Mouse (Mus musculus) Patski (cell line): ENCODE measurements at regions not wholly inside any gene's neighbourhood (a gene's known extent, or its start where the extent isn't known, plus 50 kb on each side); places are given as distances from the start of the nearest gene placed in this dataset.
"Not testable (repeated sequence)": the region's sequence is repeated elsewhere in the genome, so short reads cannot be mapped to it uniquely, and the experiment has no call there.

Source experiments
- ATAC-seq: fragments of 100-300 bp; one replicate; pipeline ENCODE4 v1.8.0; 2021
- CTCF ChIA-PET: fragments of 350-600 bp; sonication (Branson Sonifier 250); formaldehyde crosslinking; loops from one replicate; lab custom pipeline; 2022; ENCODE audit warnings: inconsistent platforms; lab: Charles Lee
- POLR2A ChIA-PET: fragments of 350-600 bp; sonication (Branson Sonifier 250); formaldehyde crosslinking; loops from one replicate; lab custom pipeline; 2022; ENCODE audit warnings: antibody characterized with exemption, inconsistent platforms; lab: Charles Lee
- DNase-seq: peaks from one replicate; pipeline ENCODE4 v3.0.0-alpha.2; 2011; ENCODE audit warnings: low read depth, low spot score
- H3K27me3 ChIP-seq: fragments of 371-371 bp; one replicate; pipeline ENCODE4 v1.5.1; 2021
- CTCF ChIP-seq: fragments of 100-300 bp; IDR thresholded peaks from one replicate; pipeline ENCODE4 v1.5.1; 2021
- in situ Hi-C: fragments of 300-500 bp; cut with MboI; formaldehyde crosslinking; loops from 3 replicates; pipeline ENCODE4 v1.11.1; 2018; ENCODE audit warnings: low pct_unique_long_range_greater_than_20kb, mixed read lengths

GRCm38 (mm10) chr1:112486046-112486445, 621.3 kb upstream of the Dsel start:
- DNase-seq, H3K27me3 ChIP-seq, CTCF ChIA-PET, in situ Hi-C loops, POLR2A ChIA-PET, ATAC-seq: not testable (repeated sequence)

GRCm38 (mm10) chr1:112456047-112456446, 591.3 kb upstream of the Dsel start:
- ATAC-seq (no peak), DNase-seq (no peak)
- TF ChIP-seq CTCF: peak; percentile 58
- in situ Hi-C loops: loop anchor here (10.0 kb wide), 1 partner anchor 791 kb away; no protein-coding TSS in a partner anchor
- CTCF ChIA-PET: interaction anchor here (1.2 to 1.4 kb wide), 2 partner anchors 8 to 9 kb away, joined by 3 to 4 read pairs; no protein-coding TSS in a partner anchor
- H3K27me3 ChIP-seq: no peaks in the 10 kb centered on the region
- POLR2A ChIA-PET: no interaction called here

- in situ Hi-C loops: loop anchor here (10.0 kb wide), 1 partner anchor 788 kb away; no protein-coding TSS in a partner anchor
- ATAC-seq (no peak), DNase-seq (no peak)
- peak; percentile 33 for TF ChIP-seq CTCF
- ChIA-PET CTCF (interaction anchor here (0.9 to 1.5 kb wide), 3 partner anchors 16 to 26 kb away, joined by 3 to 4 read pairs (median 4); no protein-coding TSS in a partner anchor), POLR2A (no interaction called here)
- H3K27me3 ChIP-seq: peaks cover 4% of the 10 kb centered on the region
Measured at GRCm38 (mm10) chr1:112452390-112452789, 587.7 kb upstream of the Dsel start.

- TF ChIP-seq CTCF: peak; percentile 74
- CTCF ChIA-PET: interaction anchor here (0.9 to 1.5 kb wide), 3 partner anchors 17 to 25 kb away, joined by 3 to 4 read pairs (median 4); no protein-coding TSS in a partner anchor
- peaks cover 4% of the 10 kb centered on the region for H3K27me3 ChIP-seq
- ATAC-seq: peak; percentile 86
- in situ Hi-C loops: loop anchor here (10.0 kb wide), 1 partner anchor 787 kb away; no protein-coding TSS in a partner anchor
- DNase-seq: no peak
- POLR2A ChIA-PET: no interaction called here
Measured at GRCm38 (mm10) chr1:112451622-112452021, 586.9 kb upstream of the Dsel start.

- TF ChIP-seq CTCF: no peak
- in situ Hi-C loops: no loop called here
- CTCF ChIA-PET: no interaction called here
- no peak for ATAC-seq
- DNase-seq: no peak
- POLR2A ChIA-PET: no interaction called here
- H3K27me3 ChIP-seq: no peaks in the 10 kb centered on the region
Measured at GRCm38 (mm10) chr1:112439109-112439508, 574.4 kb upstream of the Dsel start.

GRCm38 (mm10) chr1:112416350-112417083, 551.8 kb upstream of the Dsel start:
- H3K27me3 ChIP-seq: peaks cover 6% of the 10 kb centered on the region
- no peak for TF ChIP-seq CTCF
- CTCF ChIA-PET: no interaction called here
- POLR2A ChIA-PET: no interaction called here
- no peak for ATAC-seq
- in situ Hi-C loops: no loop called here
- DNase-seq: no peak

GRCm38 (mm10) chr1:112388807-112389206, 524.1 kb upstream of the Dsel start:
- in situ Hi-C loops: no loop called here
- TF ChIP-seq CTCF: peak; percentile 75
- ChIA-PET CTCF (no interaction called here), POLR2A (no interaction called here)
- H3K27me3 ChIP-seq: no peaks in the 10 kb centered on the region
- DNase-seq: no peak
- ATAC-seq: no peak

- POLR2A ChIA-PET: no interaction called here
Measured at GRCm38 (mm10) chr1:112384015-112384414, 519.3 kb upstream of the Dsel start.

GRCm38 (mm10) chr1:112379651-112380264, 515.0 kb upstream of the Dsel start:
- ChIA-PET CTCF (no interaction called here), POLR2A (no interaction called here)
- in situ Hi-C loops: loop anchor here (5.0 kb wide), 2 partner anchors 517 to 717 kb away; partner anchors contain the start of gene Dsel
- TF ChIP-seq CTCF: peak; percentile 65
- DNase-seq (no peak), ATAC-seq (peak; percentile 74)
- no peaks in the 10 kb centered on the region for H3K27me3 ChIP-seq

More at GRCm38 (mm10) chr1:112384015-112384414, 519.3 kb upstream of the Dsel start:
- in situ Hi-C loops: no loop called here
- no peaks in the 10 kb centered on the region for H3K27me3 ChIP-seq
- TF ChIP-seq CTCF: no peak
- CTCF ChIA-PET: no interaction called here
- DNase-seq: no peak
- no peak for ATAC-seq

- H3K27me3 ChIP-seq: no peaks in the 10 kb centered on the region
- in situ Hi-C loops: loop anchor here (5.0 kb wide), 2 partner anchors 516 to 716 kb away; partner anchors contain the start of gene Dsel
- peak; percentile 63 for ATAC-seq
- TF ChIP-seq CTCF: peak; percentile 64
- ChIA-PET CTCF (interaction anchor here (0.6 to 1.2 kb wide), 3 partner anchors 33 to 516 kb away, joined by 3 to 4 read pairs (median 3); no protein-coding TSS in a partner anchor), POLR2A (no interaction called here)
- DNase-seq: no peak
Measured at GRCm38 (mm10) chr1:112378660-112379059, 513.9 kb upstream of the Dsel start.

GRCm38 (mm10) chr1:112355816-112356215, 491.1 kb upstream of the Dsel start:
- no peak for DNase-seq
- ATAC-seq: no peak
- H3K27me3 ChIP-seq: no peaks in the 10 kb centered on the region
- ChIA-PET CTCF (no interaction called here), POLR2A (no interaction called here)
- no peak for TF ChIP-seq CTCF
- in situ Hi-C loops: no loop called here
